Mouse (Mus musculus) activated CD4-positive, CD25-positive, alpha-beta regulatory T cell, adult 4 months (primary cell): Measurements from ENCODE around the gene Lrriq4. TPM values are rescaled to one million over a fixed set of nuclear protein-coding genes. Genes with fewer than 3 reads are reported as not detected.
"Not testable (repeated sequence)": the region's sequence is repeated elsewhere in the genome, so short reads cannot be mapped to it uniquely, and the experiment has no call there.

Experiments
- ATAC-seq: one replicate; pipeline ENCODE4 v1.8.0; 2017
- polyA plus RNA-seq, 2 experiments: library from polyadenylated mRNA; unstranded; fragments of 100-300 nt; shearing (Covaris generic); gene quantifications; one replicate each; pipeline ENCODE4 v1.2.1; 2017

Gene Lrriq4
- polyA plus RNA-seq, 2 experiments from 2014 or later = not detected

GRCm38 (mm10) chr3:30687216-30687615 lies 42.9 kb downstream of the Lrriq4 start:
- no peak for ATAC-seq

DNA sequence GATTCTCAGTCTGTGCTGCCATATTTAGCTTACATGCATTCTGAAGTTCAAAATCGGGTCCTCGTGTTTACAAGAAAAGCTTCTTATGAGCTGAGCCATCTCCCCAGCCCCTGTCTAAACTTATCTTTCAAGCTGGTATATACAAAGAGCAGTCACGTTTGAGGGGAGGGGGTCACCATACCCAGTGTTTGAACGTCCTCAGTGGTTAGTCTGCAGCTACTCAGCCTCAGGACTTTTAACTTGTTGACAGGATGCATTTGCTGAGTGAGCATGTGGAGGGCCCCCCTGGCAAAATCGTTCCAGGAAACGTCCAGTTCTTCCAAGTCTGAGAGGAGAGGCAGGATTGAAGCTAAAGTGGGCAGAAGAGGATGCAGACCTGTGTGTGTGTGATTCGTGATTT lies 46.7 kb downstream of the Lrriq4 start:
- no peak for ATAC-seq

GRCm38 (mm10) chr3:30695661-30696060 lies 51.4 kb downstream of the Lrriq4 start:
- no peak for ATAC-seq

- no peak for ATAC-seq
Measured at GRCm38 (mm10) chr3:30696346-30696745, 52.0 kb downstream of the Lrriq4 start.

GRCm38 (mm10) chr3:30697891-30698290 lies 53.6 kb downstream of the Lrriq4 start:
- no peak for ATAC-seq

DNA sequence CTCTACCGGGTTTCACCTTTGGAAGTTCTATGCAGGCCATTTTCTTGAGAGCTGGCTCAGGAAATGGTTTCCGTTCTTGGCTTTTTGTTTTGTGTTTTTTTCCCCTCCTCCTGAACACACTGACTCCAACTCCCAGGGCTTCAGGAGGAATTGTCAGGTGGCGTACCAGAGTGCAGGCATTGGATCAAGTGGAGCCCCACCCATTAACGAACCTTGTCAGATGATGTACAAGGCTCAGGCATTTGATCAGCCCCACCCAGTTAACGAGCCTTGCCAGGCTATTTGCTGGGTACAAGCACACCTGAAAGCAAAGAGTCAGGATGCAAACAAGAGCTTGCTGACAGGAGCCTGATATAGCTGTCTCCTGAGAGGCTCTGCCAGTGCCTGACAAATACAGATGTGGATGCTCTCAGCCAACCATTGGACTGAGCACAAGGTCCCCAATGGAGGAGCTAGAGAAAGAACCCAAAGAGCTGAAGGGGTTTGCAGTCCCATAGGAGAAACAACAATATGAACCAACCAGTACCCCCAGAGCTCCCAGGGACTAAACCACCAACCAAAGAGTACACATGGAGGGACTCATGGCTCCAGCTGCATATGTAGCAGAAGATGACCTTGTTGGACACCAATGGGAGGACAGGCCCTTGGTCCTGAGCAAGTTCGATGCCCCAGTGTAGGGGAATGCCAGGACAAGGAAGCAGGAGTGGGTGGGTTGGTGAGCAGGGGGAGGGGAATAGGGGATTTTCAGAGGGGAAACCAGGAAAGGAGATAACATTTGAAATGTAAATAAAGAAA lies 55.6 kb downstream of the Lrriq4 start, which contains the start of gene Lrrc31:
Gene Lrrc31, minus strand, starts transcription at position 133 of the 795 bp plus-strand sequence.
- not testable (repeated sequence) for ATAC-seq

DNA sequence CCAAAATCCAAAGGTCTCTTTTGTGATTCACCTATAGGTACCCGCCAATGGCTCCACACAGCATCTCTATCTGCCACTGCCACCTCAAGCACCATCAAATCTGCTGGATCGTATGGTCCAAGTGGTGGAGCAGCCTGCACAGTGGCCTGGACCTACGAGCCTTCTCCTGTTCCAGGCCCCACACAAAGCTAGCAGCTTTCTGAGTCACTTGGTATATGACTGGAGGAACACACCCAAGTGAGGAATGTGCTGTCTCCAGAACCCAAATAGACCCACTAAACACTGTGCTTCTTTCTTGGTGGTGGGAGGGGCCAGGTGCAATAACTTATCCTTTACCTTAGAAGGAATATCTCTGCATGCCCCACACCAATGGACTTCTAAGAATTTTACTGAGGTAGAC lies 61.7 kb downstream of the Lrriq4 start:
- ATAC-seq = no peak

GRCm38 (mm10) chr3:30706614-30707276 lies 62.4 kb downstream of the Lrriq4 start:
- no peak for ATAC-seq

DNA sequence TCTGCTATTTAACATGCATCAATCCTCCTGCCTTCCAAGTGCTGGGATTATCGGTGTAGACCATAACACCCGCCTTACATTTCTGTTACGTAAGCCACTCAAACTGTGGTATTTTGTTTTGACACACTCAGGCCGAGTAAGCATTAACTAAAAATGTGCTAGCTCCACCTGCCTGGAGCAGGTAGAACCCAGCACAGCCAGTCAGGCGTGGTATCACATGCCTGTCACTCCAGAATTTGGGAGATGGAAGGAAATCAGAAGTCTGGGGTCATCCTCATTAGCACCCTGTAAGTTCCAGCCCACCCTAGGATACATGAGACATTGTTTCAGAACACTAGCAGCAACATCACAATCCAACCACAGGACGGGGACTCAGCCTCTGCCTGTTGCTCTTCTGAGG lies 65.9 kb downstream of the Lrriq4 start:
- ATAC-seq = no peak

DNA sequence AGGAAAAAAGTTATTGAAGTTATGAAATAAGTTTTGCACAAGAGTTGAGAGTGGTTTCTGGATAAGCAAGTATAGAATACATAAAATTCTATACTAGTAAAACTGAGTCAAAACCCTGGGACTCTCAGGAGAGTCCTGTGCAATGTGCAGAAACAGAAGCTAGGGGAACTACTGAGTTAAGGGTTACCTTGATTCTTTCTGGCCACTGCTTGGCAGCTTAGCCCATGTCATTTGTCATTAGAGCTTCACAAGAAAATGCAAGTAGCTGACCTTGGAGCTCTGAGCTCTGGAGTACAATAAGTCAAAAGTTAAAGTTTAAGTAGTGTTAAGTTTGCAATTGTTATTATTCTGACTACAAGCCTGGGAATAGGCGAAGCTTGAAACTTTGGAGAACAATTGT lies 69.0 kb downstream of the Lrriq4 start:
- ATAC-seq = no peak

DNA sequence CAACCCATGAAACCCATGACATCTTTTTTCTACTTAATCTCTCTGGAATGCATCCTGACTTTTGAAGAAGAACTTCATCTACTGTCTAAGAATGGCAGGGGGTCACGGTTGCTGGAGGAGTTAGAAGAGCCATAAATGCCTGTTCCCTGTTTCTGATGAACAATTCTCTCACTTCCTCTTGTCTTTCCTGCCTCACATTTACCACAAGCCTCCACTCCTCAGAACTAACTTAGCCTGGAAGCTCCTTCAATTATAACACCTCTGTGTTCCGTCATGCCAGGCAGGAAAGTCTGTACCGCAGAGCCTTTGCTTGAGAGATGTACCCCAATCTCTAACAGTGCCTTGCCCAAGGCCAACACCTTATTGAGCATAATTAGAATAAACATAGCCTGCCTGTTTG lies 74.3 kb downstream of the Lrriq4 start:
- no peak for ATAC-seq

Other genes starting within 250 kb of the Lrriq4 start
- gene Mecom, start 96.5 kb upstream of the Lrriq4 start, polyA plus RNA-seq = not detected
- under 1 TPM in 1 of 2 experiments, not detected in 1; 0.24 TPM for gene Actrt3, start 44.6 kb upstream of the Lrriq4 start, polyA plus RNA-seq
- 10 to 100 TPM; 26.4 to 28.0 TPM for gene Mynn, start 42.4 kb upstream of the Lrriq4 start, polyA plus RNA-seq
- under 1 TPM in 1 of 2 experiments, not detected in 1; 0.24 TPM for gene Lrrc34, start 3.4 kb downstream of the Lrriq4 start, polyA plus RNA-seq
- gene Lrrc31, start 55.3 kb downstream of the Lrriq4 start, polyA plus RNA-seq = not detected
- under 1 TPM in 1 of 2 experiments, not detected in 1; 0.44 TPM for gene Samd7, start 101.8 kb downstream of the Lrriq4 start, polyA plus RNA-seq
- gene Sec62, start 148.4 kb downstream of the Lrriq4 start, polyA plus RNA-seq = 10 to 100 TPM; 48.3 to 83.7 TPM
- 1 to 10 TPM; 2.6 to 3.5 TPM for gene Gpr160, start 211.4 kb downstream of the Lrriq4 start, polyA plus RNA-seq